Mouse (Mus musculus): ENCODE measurements around the gene Dot1l. TPM values are rescaled to one million over a fixed set of nuclear protein-coding genes. Genes with fewer than 3 reads are reported as not detected.

The Dot1l gene
- polyA plus RNA-seq, 1 experiment from 2014 or later = 23.9 TPM

- Histone ChIP-seq H3K9ac (ENCODE audit: low read length) (peak within 1 kb of the TSS; percentile 43), H3K27me3 (ENCODE audit: control insufficient read depth, insufficient read depth, low read length) (peaks cover 35% of the 10 kb centered on the region), H3K4me2 (ENCODE audit: low read depth) (peak within 1 kb of the TSS; percentile 53), H3K4me3 (ENCODE audit: low read depth, low read length) (peak within 1 kb of the TSS; percentile 36), H3K4me1 (ENCODE audit: control insufficient read depth, insufficient read depth, low read length) (no peaks in the 10 kb centered on the region; the same call in 1 of the 2 replicates), H3K36me3 (ENCODE audit: control insufficient read depth, insufficient read depth, low read length) (no peaks in the 10 kb centered on the region), H3K9me3 (ENCODE audit: control insufficient read depth, low read length) (no peaks in the 10 kb centered on the region), H3K27ac (ENCODE audit: low read depth, low read length) (no peak within 1 kb of the TSS)
- peak; percentile 52 for DNase-seq (ENCODE audit: low spot score)
- WGBS = 3% methylated on average over 49 of the region's 51 CpGs
- no peak for ATAC-seq (ENCODE audit: insufficient read depth, low FRiP score, low TSS enrichment)
Observed at GRCm38 (mm10) chr10:80843931-80844547, 89.0 kb downstream of the Dot1l start, which contains the start of gene Lingo3. Gene Lingo3 (minus strand): TSS chr10:80844039.

MicroRNAs within 50 kb of the gene (microRNA counts, 519-probe panel; counts per million panel counts)
- 171 counts per million, percentile 57 among the panel's probes with 10 or more counts for microRNA mmu-miR-1982

Small RNA genes lying within 50 kb of the gene (microRNA-seq; reads per million reads assigned to microRNA genes)
- 3.6 reads per million, percentile 7 among the genes with 10 or more reads in this experiment for gene Mir1982

Other genes with a start within 250 kb of the Dot1l start
- 0.84 and 0.96 TPM in 2 replicates for gene Atp8b3, start 216.1 kb upstream of the Dot1l start, polyA plus RNA-seq (2014; fragmentation: Nextera tagmentation; extraction: Ambion mirVana)
- gene Rexo1, start 193.6 kb upstream of the Dot1l start, polyA plus RNA-seq (2014; fragmentation: Nextera tagmentation; extraction: Ambion mirVana) = 30.7 and 31.4 TPM in 2 replicates
- gene Klf16, start 177.9 kb upstream of the Dot1l start, polyA plus RNA-seq (2014; fragmentation: Nextera tagmentation; extraction: Ambion mirVana) = 4.5 and 5.5 TPM in 2 replicates
- gene Abhd17a, start 164.9 kb upstream of the Dot1l start, polyA plus RNA-seq (2014; fragmentation: Nextera tagmentation; extraction: Ambion mirVana) = 119 and 120 TPM in 2 replicates
- 72.1 and 77.7 TPM in 2 replicates for gene Scamp4, start 152.3 kb upstream of the Dot1l start, polyA plus RNA-seq (2014; fragmentation: Nextera tagmentation; extraction: Ambion mirVana)
- gene Adat3, start 152.3 kb upstream of the Dot1l start, polyA plus RNA-seq (2014; fragmentation: Nextera tagmentation; extraction: Ambion mirVana) = 8.0 and 10.9 TPM in 2 replicates
- gene Gm49322, start 149.2 kb upstream of the Dot1l start, polyA plus RNA-seq (2014; fragmentation: Nextera tagmentation; extraction: Ambion mirVana) = 2.4 and 3.1 TPM in 2 replicates
- 117 TPM in 2 replicates for gene Csnk1g2, start 132.4 kb upstream of the Dot1l start, polyA plus RNA-seq (2014; fragmentation: Nextera tagmentation; extraction: Ambion mirVana)
- 71.1 and 78.8 TPM in 2 replicates for gene Btbd2, start 98.1 kb upstream of the Dot1l start, polyA plus RNA-seq (2014; fragmentation: Nextera tagmentation; extraction: Ambion mirVana)
- gene Mknk2, start 77.1 kb upstream of the Dot1l start, polyA plus RNA-seq (2014; fragmentation: Nextera tagmentation; extraction: Ambion mirVana) = 79.5 and 85.5 TPM in 2 replicates
- gene Mob3a, start 53.2 kb upstream of the Dot1l start, polyA plus RNA-seq (2014; fragmentation: Nextera tagmentation; extraction: Ambion mirVana) = 58.9 and 60.3 TPM in 2 replicates
- gene Izumo4, start 53.0 kb upstream of the Dot1l start, polyA plus RNA-seq (2014; fragmentation: Nextera tagmentation; extraction: Ambion mirVana) = 10.6 and 11.5 TPM in 2 replicates
- 69.3 and 79.1 TPM in 2 replicates for gene Ap3d1, start 12.9 kb upstream of the Dot1l start, polyA plus RNA-seq (2014; fragmentation: Nextera tagmentation; extraction: Ambion mirVana)
- 96.6 and 101 TPM in 2 replicates for gene Sf3a2, start 43.0 kb downstream of the Dot1l start, polyA plus RNA-seq (2014; fragmentation: Nextera tagmentation; extraction: Ambion mirVana)
- gene Plekhj1, start 43.4 kb downstream of the Dot1l start, polyA plus RNA-seq (2014; fragmentation: Nextera tagmentation; extraction: Ambion mirVana) = 150 and 153 TPM in 2 replicates
- gene Amh, start 50.0 kb downstream of the Dot1l start, polyA plus RNA-seq (2014; fragmentation: Nextera tagmentation; extraction: Ambion mirVana) = not detected in 2 replicates
- gene Jsrp1, start 58.3 kb downstream of the Dot1l start, polyA plus RNA-seq (2014; fragmentation: Nextera tagmentation; extraction: Ambion mirVana) = 1.6 and 1.9 TPM in 2 replicates
- gene Oaz1, start 71.5 kb downstream of the Dot1l start, polyA plus RNA-seq (2014; fragmentation: Nextera tagmentation; extraction: Ambion mirVana) = 1,810 and 1,847 TPM in 2 replicates
- gene Lingo3, start 88.8 kb downstream of the Dot1l start, polyA plus RNA-seq (2014; fragmentation: Nextera tagmentation; extraction: Ambion mirVana) = 0.40 and 0.66 TPM in 2 replicates
- 305 and 307 TPM in 2 replicates for gene Lsm7, start 100.0 kb downstream of the Dot1l start, polyA plus RNA-seq (2014; fragmentation: Nextera tagmentation; extraction: Ambion mirVana)
- 31.2 and 34.2 TPM in 2 replicates for gene Sppl2b, start 100.1 kb downstream of the Dot1l start, polyA plus RNA-seq (2014; fragmentation: Nextera tagmentation; extraction: Ambion mirVana)
- 0.08 and 0.11 TPM in 2 replicates for gene Tmprss9, start 116.6 kb downstream of the Dot1l start, polyA plus RNA-seq (2014; fragmentation: Nextera tagmentation; extraction: Ambion mirVana)
- 312 and 323 TPM in 2 replicates for gene Timm13, start 145.8 kb downstream of the Dot1l start, polyA plus RNA-seq (2014; fragmentation: Nextera tagmentation; extraction: Ambion mirVana)
- 23.0 and 27.9 TPM in 2 replicates for gene Lmnb2, start 163.0 kb downstream of the Dot1l start, polyA plus RNA-seq (2014; fragmentation: Nextera tagmentation; extraction: Ambion mirVana)
- gene Gadd45b, start 174.9 kb downstream of the Dot1l start, polyA plus RNA-seq (2014; fragmentation: Nextera tagmentation; extraction: Ambion mirVana) = 7.9 and 8.5 TPM in 2 replicates

Data from neural tube, embryonic 11.5 days (tissue).